Mouse (Mus musculus) MEL (cell line): Measurements from ENCODE around the gene Abcb11. TPM values are rescaled to one million over a fixed set of nuclear protein-coding genes. Genes with fewer than 3 reads are reported as not detected.
"Not testable (repeated sequence)": the region's sequence is repeated elsewhere in the genome, so short reads cannot be mapped to it uniquely, and the experiment has no call there.

Source experiments
- DNase-seq: peaks from one replicate; pipeline ENCODE4 v3.0.0; 2011; ENCODE audit warnings: low read depth, low spot score
- H3K27ac ChIP-seq: 2 replicates; pipeline ENCODE4 v1.5.1; 2012; ENCODE audit warnings: low read depth, mild to moderate bottlenecking, control low read depth, low read length, moderate library complexity; ENCODE audit not compliant: control insufficient read depth
- H3K27me3 ChIP-seq, 2 experiments: fragments of 150-350 bp in 1 of 2; sonication (generic) in 1 of 2; 2 replicates each; pipeline ENCODE4 v1.6.1; 2012; ENCODE audit warnings: low read length in 2 of 2, mild to moderate bottlenecking in 2 of 2, improper control_type of control experiment in 1 of 2, moderate library complexity in 1 of 2; ENCODE audit not compliant: insufficient read depth in 2 of 2, control insufficient read depth in 1 of 2
- H3K36me3 ChIP-seq, 2 experiments: 2 replicates each; pipeline ENCODE4 v1.6.1; 2012 to 2014; ENCODE audit warnings: low read length in 2 of 2, improper control_type of control experiment in 1 of 2, inconsistent platforms in 1 of 2, mild to moderate bottlenecking in 1 of 2; ENCODE audit not compliant: insufficient read depth in 2 of 2, control insufficient read depth in 1 of 2
- H3K4me1 ChIP-seq, 2 experiments: fragments of 150-350 bp in 1 of 2; sonication (generic) in 1 of 2; 2 replicates each; pipeline ENCODE4 v1.6.1; 2012; ENCODE audit warnings: low read length in 2 of 2, improper control_type of control experiment in 1 of 2, mild to moderate bottlenecking in 1 of 2; ENCODE audit not compliant: insufficient read depth in 2 of 2, control insufficient read depth in 1 of 2
- H3K4me3 ChIP-seq, 2 experiments: fragments of 150-350 bp in 1 of 2; sonication (generic) in 1 of 2; 2 replicates each; pipeline ENCODE4 v1.5.1; 2012; ENCODE audit warnings: low read depth in 2 of 2, low read length in 2 of 2, mild to moderate bottlenecking in 2 of 2, moderate library complexity in 2 of 2, control low read depth in 1 of 2, improper control_type of control experiment in 1 of 2; ENCODE audit not compliant: control insufficient read depth in 1 of 2, insufficient read depth in 1 of 2
- H3K79me2 ChIP-seq: 2 replicates; pipeline ENCODE4 v1.6.1; 2012; ENCODE audit warnings: mild to moderate bottlenecking, low read length, moderate library complexity; ENCODE audit not compliant: control insufficient read depth, poor library complexity, insufficient read depth
- H3K9ac ChIP-seq: 2 replicates; pipeline ENCODE4 v1.6.1; 2012; ENCODE audit warnings: low read depth, mild to moderate bottlenecking, control low read depth, low read length, moderate library complexity; ENCODE audit not compliant: control insufficient read depth, poor library complexity, severe bottlenecking
- H3K9me3 ChIP-seq: fragments of 150-350 bp; sonication (generic); replicated peaks from 2 replicates; pipeline ENCODE4 v1.6.1; 2012; ENCODE audit warnings: mild to moderate bottlenecking, low read length, improper control_type of control experiment, moderate library complexity; ENCODE audit not compliant: insufficient read depth
- BHLHE40 ChIP-seq: IDR thresholded peaks from 2 replicates; pipeline ENCODE4 v1.6.1; 2012; ENCODE audit warnings: low read depth, mild to moderate bottlenecking, inconsistent platforms, low read length, improper control_type of control experiment, borderline replicate concordance
- EP300 ChIP-seq, 2 experiments: IDR thresholded peaks; 2 replicates each; pipeline ENCODE4 v1.6.1; 2011; ENCODE audit warnings: improper control_type of control experiment in 2 of 2, low read length in 2 of 2, low read depth in 1 of 2, mild to moderate bottlenecking in 1 of 2
- GATA1 ChIP-seq: IDR thresholded peaks from 2 replicates; pipeline ENCODE4 v1.6.1; 2011; ENCODE audit warnings: low read depth, low read length, improper control_type of control experiment
- USF2 ChIP-seq, 2 experiments: IDR thresholded peaks; 2 replicates each; pipeline ENCODE4 v1.6.1; 2011 to 2012; ENCODE audit warnings: improper control_type of control experiment in 2 of 2, low read length in 2 of 2, borderline replicate concordance in 1 of 2, inconsistent platforms in 1 of 2, low read depth in 1 of 2, mild to moderate bottlenecking in 1 of 2; ENCODE audit not compliant: insufficient read depth in 1 of 2
- ZNF384 ChIP-seq: IDR thresholded peaks from 2 replicates; pipeline ENCODE4 v1.6.1; 2012; ENCODE audit warnings: low read depth, mild to moderate bottlenecking, inconsistent platforms, low read length, improper control_type of control experiment
- polyA plus RNA-seq, 2 experiments: library from polyadenylated mRNA; stranded (reverse) in 1 of 2; unstranded in 1 of 2; fragments of >175 nt in 1 of 2; fragments of >200 nt in 1 of 2; gene quantifications; 2 replicates each; pipeline versions ENCODE4 v1.2.1 to v1.2.4; 2012; ENCODE audit warnings: low replicate concordance in 2 of 2, low read depth in 1 of 2; ENCODE audit not compliant: insufficient read length in 2 of 2, insufficient read depth in 1 of 2, missing spikeins in 1 of 2
- total RNA-seq: library from RNA; depleted of rRNA; stranded (reverse); fragments of 300-350 nt; gene quantifications from 2 replicates; pipeline ENCODE4 v1.2.3, GENCODE M21; 2012

Abcb11 gene
- total and polyA plus RNA-seq, 3 experiments, result not detected

DNA sequence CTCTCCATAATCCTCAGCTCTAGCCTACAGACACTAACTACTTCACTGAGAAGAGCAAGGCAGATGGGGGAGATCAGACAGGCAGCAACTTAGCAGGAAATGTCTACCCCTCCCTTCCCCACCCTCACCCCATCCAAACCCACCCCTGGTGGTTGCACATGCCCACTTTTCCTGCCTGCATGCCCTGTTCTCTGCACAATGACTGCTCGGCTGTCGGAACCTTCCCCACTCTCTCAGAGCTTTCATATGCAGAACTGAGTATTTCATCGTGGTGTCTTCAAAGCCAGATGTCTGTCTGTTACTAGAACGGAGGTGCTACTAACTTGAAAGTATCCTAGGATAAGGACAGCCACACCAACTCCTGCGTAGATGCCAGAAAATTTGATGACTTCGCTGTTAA lies 34.3 kb downstream of the Abcb11 start:
- Histone ChIP-seq H3K9ac (no peak overlapping the region), H3K27ac (no peak overlapping the region), H3K79me2 (no peaks in the 10 kb centered on the region), H3K36me3 (no peaks in the 10 kb centered on the region), H3K27me3 (no peaks in the 10 kb centered on the region), H3K4me3 (no peak overlapping the region), H3K4me1 (no peaks in the 10 kb centered on the region), H3K9me3 (no peaks in the 10 kb centered on the region)
- no peak for DNase-seq
- TF ChIP-seq EP300 (IDR thresholded peaks at IDR 0.05; ENCODE audit: low read depth in 1 of 2, low read length in 2 of 2) (no peak), ZNF384 (no peak), GATA1 (no peak)

DNA sequence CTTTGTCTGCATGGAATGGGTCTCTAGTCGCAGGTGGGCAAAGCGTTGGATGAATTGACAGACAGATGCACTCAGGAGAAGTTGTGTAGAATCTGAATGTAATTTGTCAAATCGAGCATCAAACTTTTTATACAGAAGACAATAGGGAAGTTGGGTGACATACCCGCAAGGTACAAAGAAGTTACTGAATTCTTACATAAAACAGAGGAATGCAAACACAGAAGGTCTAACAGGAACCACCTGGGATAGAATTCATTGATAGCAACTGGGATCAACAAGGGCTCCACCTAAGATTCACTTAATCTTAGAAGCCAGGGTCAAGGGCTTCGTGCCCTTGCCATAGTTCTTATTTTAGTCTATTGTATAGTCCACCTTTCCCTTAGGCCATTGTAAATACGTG lies 41.8 kb downstream of the Abcb11 start:
- H3K27me3 ChIP-seq, H3K27ac ChIP-seq, H3K9me3 ChIP-seq, DNase-seq, H3K36me3 ChIP-seq, H3K4me1 ChIP-seq, H3K79me2 ChIP-seq, H3K9ac ChIP-seq, H3K4me3 ChIP-seq: not testable (repeated sequence)

DNA sequence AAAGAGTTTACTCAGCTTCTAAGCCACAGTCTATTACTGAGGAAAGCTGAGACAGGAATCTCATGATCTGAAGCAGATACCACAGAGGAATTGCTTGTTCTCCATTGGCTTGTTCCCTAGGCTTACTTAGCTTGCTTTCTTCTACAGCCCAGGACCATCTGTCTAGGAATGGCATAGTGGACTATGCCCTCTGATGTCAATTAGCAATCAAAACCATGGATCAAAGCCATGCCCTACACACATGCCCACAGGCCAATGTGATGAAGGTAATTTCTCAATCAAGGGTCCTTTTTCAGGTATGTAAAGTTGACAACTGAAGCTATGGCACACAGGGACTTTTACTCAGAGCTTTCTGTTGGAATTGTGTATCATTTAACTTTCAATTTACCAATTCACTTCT lies 47.9 kb downstream of the Abcb11 start:
- H3K27ac ChIP-seq, result no peak overlapping the region
- H3K9me3 ChIP-seq, result no peaks in the 10 kb centered on the region

DNA sequence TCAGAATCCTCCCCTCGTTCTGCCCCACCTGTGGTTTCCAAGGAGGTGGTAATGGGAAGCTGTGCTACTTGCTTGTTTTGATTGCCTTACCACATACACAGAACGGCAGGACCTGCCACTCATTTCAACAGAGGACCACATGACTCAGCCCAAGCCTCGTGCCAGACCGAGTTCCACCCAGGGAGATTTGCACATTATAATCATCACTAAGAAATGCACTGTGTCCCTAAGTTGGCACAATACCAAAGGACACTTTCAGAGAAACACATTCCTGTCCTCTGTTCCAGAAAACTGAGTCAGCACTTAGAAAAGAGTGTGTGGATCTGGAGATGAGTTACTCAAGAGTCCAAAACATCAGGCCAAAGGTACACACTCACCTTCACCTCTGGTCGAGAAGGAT lies 53.4 kb downstream of the Abcb11 start:
- no peaks in the 10 kb centered on the region for H3K4me1 ChIP-seq
- no peaks in the 10 kb centered on the region for H3K9me3 ChIP-seq
- H3K36me3 ChIP-seq, result no peaks in the 10 kb centered on the region
- no peak for DNase-seq
- H3K27me3 ChIP-seq, result no peaks in the 10 kb centered on the region
- H3K9ac ChIP-seq, result no peak overlapping the region
- no peak overlapping the region for H3K4me3 ChIP-seq
- no peak for TF ChIP-seq USF2 (IDR thresholded peaks at IDR 0.05; ENCODE audit: borderline replicate concordance in 1 of 2, insufficient read depth in 1 of 2, low read depth in 1 of 2, low read length in 2 of 2)
- H3K79me2 ChIP-seq, result no peaks in the 10 kb centered on the region
- H3K27ac ChIP-seq, result no peak overlapping the region

More for the DNA sequence above, 47.9 kb downstream of the Abcb11 start:
- no peaks in the 10 kb centered on the region for H3K36me3 ChIP-seq
- no peaks in the 10 kb centered on the region for H3K79me2 ChIP-seq
- no peaks in the 10 kb centered on the region for H3K27me3 ChIP-seq
- no peak overlapping the region for H3K9ac ChIP-seq
- DNase-seq, result no peak
- no peak overlapping the region for H3K4me3 ChIP-seq
- H3K4me1 ChIP-seq, result no peaks in the 10 kb centered on the region
- no peak for TF ChIP-seq BHLHE40
